Comparison of ENCODE assay signal across 8 mouse cellular contexts in genomic region chr11:4594608-4595500, GRCm38 (mm10). TPM values are rescaled to one million over a fixed set of nuclear protein-coding genes. Genes with fewer than 3 reads are reported as not detected.
DNase-seq lines count a peak whose midpoint lies in the region; ATAC-seq and TF ChIP-seq lines count a peak whose summit lies in the region.

TSS of gene Mtmr3 (minus strand) at chr11:4594863.

- TF ChIP-seq EP300 in liver, postnatal 0 days (IDR thresholded peaks at IDR 0.05; ENCODE audit: low read depth): no peak

- H3K4me3 ChIP-seq in E14TG2a.4 (replicated peaks; ENCODE audit: low read length): peak within 1 kb of the TSS; percentile 96
- peak within 1 kb of the TSS; percentile 99 for H3K4me3 ChIP-seq in forebrain, embryonic 13.5 days
- peak within 1 kb of the TSS; percentile 98 for H3K4me3 ChIP-seq in liver, postnatal 0 days (ENCODE audit: low read depth, low read length)
- peak within 1 kb of the TSS; percentile 93 for H3K4me3 ChIP-seq in neural tube, embryonic 14.5 days (ENCODE audit: low read depth, low read length)

- no peak for TF ChIP-seq CTCF in E14TG2a.4 (conservative IDR thresholded peaks at IDR 0.05; ENCODE audit: low read length)
- no peak for TF ChIP-seq CTCF in liver, postnatal 0 days (IDR thresholded peaks at IDR 0.05; ENCODE audit: low read depth)

- no peaks in the 10 kb centered on the region for H3K27me3 ChIP-seq in E14TG2a.4 (ENCODE audit: insufficient read depth, low read length)
- H3K27me3 ChIP-seq in forebrain, embryonic 13.5 days: no peaks in the 10 kb centered on the region
- no peaks in the 10 kb centered on the region for H3K27me3 ChIP-seq in liver, postnatal 0 days (ENCODE audit: insufficient read depth, low read length)
- H3K27me3 ChIP-seq in neural tube, embryonic 14.5 days (ENCODE audit: control insufficient read depth, insufficient read depth, low read length): no peaks in the 10 kb centered on the region

- WGBS in forebrain, embryonic 13.5 days: 8% methylated on average over 32 of the region's 53 CpGs
- WGBS in large intestine, adult 2 months: 4% methylated on average over 53 of the region's 53 CpGs
- WGBS in liver, postnatal 0 days (ENCODE audit: insufficient replicate concordance): 4% methylated on average over 37 of the region's 53 CpGs
- WGBS in neural tube, embryonic 14.5 days: 7% methylated on average over 37 of the region's 53 CpGs

- H3K4me1 ChIP-seq in E14TG2a.4 (replicated peaks; ENCODE audit: low read depth, low read length): peaks cover 24% of the 10 kb centered on the region
- H3K4me1 ChIP-seq in forebrain, embryonic 13.5 days: peaks cover 29% of the 10 kb centered on the region
- peaks cover 30% of the 10 kb centered on the region for H3K4me1 ChIP-seq in liver, postnatal 0 days (ENCODE audit: insufficient read depth)
- H3K4me1 ChIP-seq in neural tube, embryonic 14.5 days (ENCODE audit: control insufficient read depth, insufficient read depth, low read length): peaks cover 11% of the 10 kb centered on the region

- H3K27ac ChIP-seq in forebrain, embryonic 13.5 days: peak within 1 kb of the TSS; percentile 90
- H3K27ac ChIP-seq in liver, postnatal 0 days (ENCODE audit: low read depth): peak within 1 kb of the TSS; percentile 97
- H3K27ac ChIP-seq in neural tube, embryonic 14.5 days (ENCODE audit: low read depth, low read length): peak within 1 kb of the TSS; percentile 96

- intact Hi-C loops in heart, postnatal 10 days (cut with DNase I): loop anchor here (2.0 kb wide), 1 partner anchor 42 kb away; the partner anchor contains the start of gene Ascc2

- H3K9ac ChIP-seq in forebrain, embryonic 13.5 days: peak within 1 kb of the TSS; percentile 97
- H3K9ac ChIP-seq in liver, postnatal 0 days (replicated peaks): peak within 1 kb of the TSS; percentile 97
- peak within 1 kb of the TSS; percentile 97 for H3K9ac ChIP-seq in neural tube, embryonic 14.5 days (replicated peaks; ENCODE audit: low read depth, low read length)

- ATAC-seq in forebrain, embryonic 13.5 days: peak; percentile 94
- ATAC-seq in liver, postnatal 0 days: peak; percentile 99
- ATAC-seq in neural tube, embryonic 14.5 days (ENCODE audit: low read depth): peak; percentile 90

- no peaks in the 10 kb centered on the region for H3K36me3 ChIP-seq in E14TG2a.4 (ENCODE audit: insufficient read depth, low read length)
- H3K36me3 ChIP-seq in forebrain, embryonic 13.5 days (ENCODE audit: poor library complexity, severe bottlenecking): no peaks in the 10 kb centered on the region
- 0 out of 2 replicates have a peak, but pooled peaks cover 2% of the 10 kb centered on the region for H3K36me3 ChIP-seq in liver, postnatal 0 days (replicated peaks; ENCODE audit: insufficient read depth, low read length)
- H3K36me3 ChIP-seq in neural tube, embryonic 14.5 days (ENCODE audit: control insufficient read depth, insufficient read depth, low read length): no peaks in the 10 kb centered on the region

- peak; percentile 95 for DNase-seq in c-Kit-positive CD71-positive TER-119-positive erythroid progenitor cells, embryonic 14.5 days (ENCODE audit: low spot score)
- peak; percentile 96 to 97 for DNase-seq in heart, postnatal 10 days
- peak; percentile 78 for DNase-seq in large intestine, adult 2 months (ENCODE audit: low read depth, low spot score)
- peak; percentile 99 for DNase-seq in liver, postnatal 0 days
- peak; percentile 99 for DNase-seq in testis, postnatal 10 days (ENCODE audit: low spot score)

- H3K4me2 ChIP-seq in forebrain, embryonic 13.5 days: peak within 1 kb of the TSS; percentile 80
- H3K4me2 ChIP-seq in liver, postnatal 0 days (ENCODE audit: low read depth, low read length): peak within 1 kb of the TSS; percentile 63
- H3K4me2 ChIP-seq in neural tube, embryonic 14.5 days (ENCODE audit: low read depth, low read length): peak within 1 kb of the TSS; percentile 76

- no peaks in the 10 kb centered on the region for H3K9me3 ChIP-seq in E14TG2a.4 (ENCODE audit: low read length)
- H3K9me3 ChIP-seq in forebrain, embryonic 13.5 days (replicated peaks): no peaks in the 10 kb centered on the region
- no peaks in the 10 kb centered on the region for H3K9me3 ChIP-seq in liver, postnatal 0 days (ENCODE audit: low read length)
- H3K9me3 ChIP-seq in neural tube, embryonic 14.5 days (ENCODE audit: control insufficient read depth, low read length): no peaks in the 10 kb centered on the region

RNA-seq across cellular contexts. Expression of gene Mtmr3, which starts in this region (rescaled TPM):
- polyA plus RNA-seq in forebrain, embryonic 13.5 days (2015; fragmentation: Nextera tagmentation; extraction: Ambion mirVana): 32.2 and 36.0 TPM in 2 replicates
- 10 to 100 TPM; 56.9 to 59.9 TPM for total RNA-seq in heart, postnatal 10 days (2021)
- 18.1 and 25.1 TPM in 2 replicates for polyA plus RNA-seq in large intestine, adult 2 months (2012; rRNA removed)
- polyA plus RNA-seq in liver, postnatal 0 days (2015; fragmentation: Nextera tagmentation; extraction: Ambion mirVana): 10.3 and 11.2 TPM in 2 replicates
- polyA plus RNA-seq in neural tube, embryonic 14.5 days (2014; fragmentation: Nextera tagmentation; extraction: Ambion mirVana): 32.8 and 38.6 TPM in 2 replicates

Comparison
In these comparisons a context has a peak if more than half of its experiments do, and no peak if none do; other contexts are left out.
1. Peak in every context shown above with its lines: DNase-seq, ATAC-seq, H3K4me3 ChIP-seq and H3K27ac ChIP-seq.